Mouse (Mus musculus): ENCODE data around the gene Unc5b.

Unc5b gene

DNA sequence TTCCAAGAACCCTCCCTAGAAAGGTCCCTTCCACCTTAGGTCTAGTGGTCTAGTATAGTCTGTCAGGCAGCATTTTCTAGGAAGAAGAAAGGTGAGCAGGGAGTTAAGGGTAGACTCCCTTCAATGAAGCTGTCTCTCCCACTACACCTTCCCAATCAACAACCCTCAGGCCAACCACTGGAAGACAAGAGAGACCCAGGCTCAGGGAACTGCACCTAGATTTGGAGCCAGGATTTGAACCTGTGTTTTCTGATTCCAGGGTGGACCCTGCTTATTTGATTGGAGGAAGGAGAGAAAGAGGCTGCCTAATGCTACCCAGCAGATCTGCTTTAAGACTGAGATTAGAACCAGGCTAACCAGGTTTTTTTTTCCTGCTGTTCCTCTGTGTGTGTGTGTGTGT is 10.1 kb downstream of the Unc5b start:
- DNase-seq (ENCODE audit: low read depth, low spot score): no peak

DNA sequence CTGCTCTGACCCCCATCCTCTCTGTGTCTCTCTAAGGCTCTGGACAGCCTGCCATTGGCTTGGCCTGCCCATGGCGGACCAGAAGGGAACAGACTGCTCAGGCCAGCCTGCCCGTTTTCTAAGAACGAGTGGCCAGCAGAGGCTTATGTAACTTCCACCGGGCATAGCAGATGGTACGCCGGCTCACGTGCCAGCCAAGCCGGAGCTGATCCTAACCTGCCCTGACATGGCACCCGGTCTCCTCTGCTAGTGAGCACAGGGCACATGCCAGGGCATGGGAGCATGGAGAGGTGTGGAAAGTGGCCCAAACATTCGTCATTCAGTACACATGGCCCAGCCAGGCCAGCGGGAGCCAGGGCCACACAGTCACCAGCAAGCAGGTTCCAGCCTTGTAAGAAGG is 10.8 kb downstream of the Unc5b start:
- no peak for DNase-seq (ENCODE audit: low read depth, low spot score)

DNA sequence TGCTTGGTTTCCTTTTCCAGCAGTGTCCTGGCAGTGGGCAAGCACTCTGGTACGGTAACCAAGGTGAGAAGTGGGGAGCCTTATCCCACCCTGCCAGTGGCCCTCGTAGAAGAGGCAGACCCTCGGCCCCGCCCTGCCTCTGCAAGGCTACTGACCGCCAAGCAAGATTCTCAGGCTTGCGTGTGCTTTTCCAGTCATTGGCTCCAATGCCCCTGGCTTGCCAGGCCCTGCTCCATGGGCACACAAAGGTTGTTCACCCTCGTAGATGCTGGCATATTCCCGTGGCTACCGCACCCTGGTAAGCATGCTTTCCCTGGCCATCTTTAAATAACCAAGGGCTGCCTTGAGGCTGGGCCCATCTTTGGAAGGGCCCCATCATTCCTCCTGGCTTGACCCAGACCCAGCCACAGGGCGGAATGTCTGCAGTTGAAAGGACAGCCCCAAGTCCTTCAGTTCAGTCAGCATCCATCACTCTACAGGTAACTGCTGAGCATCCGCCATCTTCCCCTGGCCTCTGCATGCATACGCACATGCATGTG is 11.7 kb downstream of the Unc5b start:
- DNase-seq (ENCODE audit: low read depth, low spot score): no peak

DNA sequence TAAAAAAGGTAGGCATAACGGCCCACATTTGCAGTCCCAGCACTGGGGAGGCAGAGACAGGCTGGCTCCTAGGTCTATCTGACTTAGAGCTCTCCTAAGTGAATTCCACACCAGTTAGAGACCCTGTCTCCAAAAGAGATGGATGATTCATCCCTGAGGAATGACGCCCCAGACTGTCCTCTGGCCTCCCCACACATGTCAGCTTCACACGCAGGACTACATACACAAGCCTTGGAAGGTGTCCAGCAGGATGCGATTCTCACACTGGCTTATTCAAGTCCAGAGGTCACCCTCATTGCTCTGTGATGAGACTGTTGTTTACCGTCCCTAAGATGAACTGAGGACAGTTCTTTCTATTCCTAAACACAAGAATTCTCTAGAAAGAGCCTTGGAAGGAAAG is 12.2 kb downstream of the Unc5b start:
- no peak for DNase-seq (ENCODE audit: low read depth, low spot score)

DNA sequence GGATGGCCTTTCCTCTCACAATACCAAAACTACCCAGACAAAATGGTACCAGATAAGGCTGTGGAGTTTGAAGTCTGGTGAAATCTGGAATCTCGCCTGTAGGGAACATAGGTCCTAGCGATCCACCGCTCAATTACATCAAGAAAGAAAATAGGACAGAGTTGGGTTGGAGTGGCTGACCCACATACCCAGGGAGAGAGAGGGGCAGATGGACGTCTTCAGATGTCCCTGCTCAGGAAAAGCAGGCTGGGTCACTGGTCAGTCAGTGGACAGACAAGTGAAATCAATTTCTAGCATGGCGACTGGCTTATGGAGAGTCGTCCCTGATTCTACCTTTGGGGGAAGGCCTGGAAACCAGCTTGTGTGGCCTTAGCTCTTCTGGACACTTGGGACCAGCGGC is 12.7 kb downstream of the Unc5b start:
- DNase-seq (ENCODE audit: low read depth, low spot score): no peak

DNA sequence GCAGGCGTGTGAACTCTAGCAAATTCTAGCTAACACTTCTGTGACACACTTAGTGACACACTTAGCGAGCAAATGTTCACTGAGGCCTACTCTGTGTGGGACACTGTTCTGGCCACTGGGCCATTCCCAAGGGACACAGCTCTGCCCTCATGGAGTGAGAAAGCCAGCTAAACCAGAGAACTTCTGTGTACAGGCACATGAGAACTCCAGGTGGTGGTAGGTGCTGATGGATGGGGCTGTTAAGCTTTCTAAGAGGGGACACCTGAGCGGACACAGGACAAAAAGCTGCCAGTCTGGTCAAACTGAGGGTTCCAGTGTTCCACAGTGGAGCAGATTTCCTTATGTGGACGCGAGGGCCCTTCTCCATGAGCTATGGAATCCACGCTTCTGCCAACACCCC is 13.5 kb downstream of the Unc5b start:
- DNase-seq (ENCODE audit: low read depth, low spot score): no peak

DNA sequence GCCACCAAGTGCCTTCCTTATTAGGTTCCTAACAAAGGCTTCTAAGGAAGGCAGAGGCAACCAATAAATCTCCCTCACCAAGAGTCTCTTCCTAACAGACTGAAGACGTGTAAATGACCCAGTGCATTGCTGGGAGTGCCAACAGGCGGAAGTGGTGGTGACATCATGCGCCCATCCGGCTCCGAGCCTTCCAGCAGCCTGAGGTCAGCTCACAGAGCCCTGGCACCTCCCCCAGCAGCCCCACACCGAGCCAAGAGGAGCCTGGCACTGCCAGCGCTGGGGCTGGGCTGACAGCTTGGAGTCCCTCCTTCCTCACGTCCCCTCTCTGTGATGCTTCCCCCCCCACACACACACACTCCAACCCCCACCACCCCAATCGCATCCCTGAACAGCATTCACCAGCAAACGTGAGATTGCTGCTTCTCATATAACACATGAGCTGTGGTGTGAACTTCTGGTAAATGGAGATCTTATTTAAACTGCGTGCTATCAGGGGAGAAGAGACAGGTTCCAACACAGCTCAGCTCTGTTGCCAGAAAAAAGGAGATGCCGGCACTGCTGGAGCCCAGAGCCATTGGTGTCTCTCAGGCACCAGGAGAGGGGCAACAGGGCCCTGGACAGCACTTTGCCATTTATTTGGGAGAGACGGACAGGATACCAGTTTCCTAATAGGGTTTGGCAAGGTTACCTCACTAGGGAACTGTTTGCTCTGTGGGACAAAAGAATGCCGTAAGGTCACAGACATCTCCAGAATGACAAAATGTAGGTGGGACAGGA is 14.3 kb downstream of the Unc5b start:
- peak; percentile 77 for DNase-seq (ENCODE audit: low read depth, low spot score)

DNA sequence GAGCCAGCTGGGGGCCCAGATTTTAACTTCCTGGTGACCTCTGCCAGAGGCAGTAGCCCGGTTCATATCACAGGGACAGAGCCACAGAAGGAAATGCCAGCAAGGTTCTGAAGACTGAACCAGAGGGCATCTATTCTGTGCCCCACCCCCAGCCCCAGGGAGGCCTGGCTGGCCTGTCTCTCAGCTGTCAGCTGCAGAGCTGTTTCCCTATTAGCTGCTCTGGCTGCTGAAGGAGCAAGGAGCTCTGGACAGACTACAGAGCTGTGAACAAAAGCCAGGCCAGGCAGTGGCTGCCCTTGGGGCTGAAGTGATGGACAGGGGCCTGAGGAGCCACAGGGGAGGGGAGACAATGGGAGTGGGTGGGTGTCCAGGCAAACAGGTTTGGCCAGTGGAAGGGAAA is 15.5 kb downstream of the Unc5b start:
- DNase-seq (ENCODE audit: low read depth, low spot score): no peak

DNA sequence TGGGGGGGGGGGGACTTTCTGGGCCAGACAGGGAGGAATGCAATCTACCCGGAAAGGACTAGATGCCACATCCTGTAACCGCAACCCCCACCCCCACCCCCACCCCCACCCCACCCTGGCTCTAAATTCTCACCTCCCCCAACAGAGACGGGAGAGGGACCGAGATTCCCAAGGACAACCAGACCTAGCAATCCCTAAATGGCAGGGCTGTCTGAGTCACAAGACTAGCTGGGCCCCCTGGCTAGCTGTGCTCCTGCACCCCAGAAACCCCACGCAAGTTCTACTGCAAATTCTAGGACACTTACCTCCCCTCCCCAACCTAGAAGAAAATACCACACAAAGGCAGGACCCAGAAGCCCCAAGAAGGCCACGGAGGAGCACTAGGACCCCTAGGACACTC is 16.3 kb downstream of the Unc5b start:
- no peak for DNase-seq (ENCODE audit: low read depth, low spot score)

DNA sequence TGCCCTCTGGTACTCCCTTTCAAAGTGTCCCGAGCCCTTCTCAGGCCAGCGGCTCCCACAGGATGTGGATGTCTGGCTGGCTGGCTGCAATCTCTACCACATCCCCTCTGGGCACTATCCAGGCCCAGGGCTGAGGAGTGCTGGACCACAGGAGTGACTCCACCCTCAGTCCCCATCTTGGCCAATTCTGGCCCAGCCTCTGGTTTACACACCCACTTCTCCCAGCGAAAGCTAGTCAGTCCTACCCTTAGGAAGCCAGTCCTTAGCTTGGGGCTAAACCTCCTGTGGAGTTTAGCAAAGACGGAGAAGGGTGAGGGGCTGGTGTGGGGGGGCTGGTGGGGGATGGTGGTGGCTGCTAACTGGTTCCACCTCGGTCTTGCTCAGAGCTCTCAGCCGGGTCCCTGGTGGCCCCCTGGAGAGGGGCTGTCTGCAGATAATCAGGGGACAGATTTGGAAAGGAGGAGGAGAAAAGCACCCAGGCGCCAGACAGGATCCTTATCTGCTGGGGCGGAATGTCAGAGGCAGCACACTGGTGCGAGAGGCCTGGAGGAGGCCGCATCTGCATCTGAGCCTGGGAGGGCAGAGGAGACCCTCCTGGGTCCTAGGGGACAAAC is 16.8 kb downstream of the Unc5b start:
- no peak for DNase-seq (ENCODE audit: low read depth, low spot score)

DNA sequence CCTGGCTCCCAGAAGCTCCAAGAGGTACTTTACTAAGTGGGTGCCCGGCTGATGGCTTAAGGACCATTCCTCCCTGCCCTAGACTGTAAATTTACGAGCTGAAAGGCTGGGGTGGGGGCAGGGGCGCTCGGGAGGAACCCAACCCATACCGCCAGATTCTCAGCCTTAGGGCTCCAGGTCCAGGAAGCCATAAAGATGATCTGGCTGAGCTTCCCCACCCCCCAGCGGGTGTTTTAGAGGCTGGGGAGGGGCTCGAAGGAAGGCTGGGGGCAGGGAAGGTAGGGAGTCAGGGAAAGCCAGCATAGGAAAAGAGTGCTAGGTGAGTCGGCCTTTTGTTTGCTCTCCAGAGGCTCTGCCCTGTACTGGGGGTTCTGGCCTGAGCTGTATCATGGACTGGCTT is 17.8 kb downstream of the Unc5b start:
- DNase-seq (ENCODE audit: low read depth, low spot score): no peak

DNA sequence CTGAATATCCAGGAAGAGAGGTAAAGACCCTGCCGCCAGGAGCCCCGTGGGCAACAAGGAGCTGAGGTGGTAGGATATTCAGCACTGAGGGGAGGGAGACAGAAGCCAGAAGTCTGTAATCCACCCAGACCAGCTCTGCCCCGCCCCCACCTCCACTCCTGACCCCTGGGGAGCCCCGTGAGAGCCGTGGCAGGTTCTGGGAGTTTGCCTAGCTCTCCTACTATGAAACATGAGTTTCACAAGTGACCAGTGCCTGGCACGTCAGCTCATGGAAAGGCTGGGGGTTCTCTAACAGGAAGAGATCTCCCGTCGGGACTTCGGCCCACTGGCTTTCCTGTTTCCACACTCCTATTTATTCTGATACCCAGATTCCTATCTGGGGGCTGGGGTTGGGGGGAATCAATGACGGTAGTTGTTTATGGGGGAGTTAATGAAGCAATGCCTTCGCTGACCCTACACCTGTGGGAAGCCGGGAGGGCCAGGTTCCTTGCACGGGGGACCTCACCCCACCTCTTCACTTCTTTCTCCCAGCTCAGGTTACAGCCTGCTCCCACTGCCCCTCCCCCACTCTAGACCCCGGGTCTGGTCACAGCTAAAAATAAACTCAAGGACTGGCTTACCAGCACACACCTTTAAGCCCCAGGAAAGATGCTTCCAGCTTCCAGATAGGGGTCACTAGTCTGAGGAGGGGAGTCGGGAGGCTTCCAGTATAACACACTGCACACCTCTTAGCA is 19.4 kb downstream of the Unc5b start:
- DNase-seq (ENCODE audit: low read depth, low spot score): no peak

DNA sequence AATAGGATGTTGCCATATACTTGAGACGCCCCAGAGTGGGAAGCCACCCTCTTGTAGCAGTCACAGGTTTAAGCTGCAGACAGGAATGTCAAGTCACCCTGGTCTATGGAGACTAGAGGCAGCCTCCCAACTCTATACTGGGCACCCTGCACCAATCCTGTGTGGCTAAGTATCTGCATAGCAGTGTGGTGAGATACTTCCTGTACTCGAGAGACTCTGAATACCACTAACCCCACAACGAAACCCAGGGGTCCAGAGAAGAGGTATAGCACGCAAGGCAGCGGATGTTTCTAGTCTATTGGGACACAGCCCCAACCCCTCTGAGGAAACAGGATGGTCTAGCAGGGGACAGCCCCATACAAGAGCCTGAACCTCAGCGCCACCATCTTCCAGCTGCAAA is 22.9 kb downstream of the Unc5b start:
- no peak for DNase-seq (ENCODE audit: low read depth, low spot score)

DNA sequence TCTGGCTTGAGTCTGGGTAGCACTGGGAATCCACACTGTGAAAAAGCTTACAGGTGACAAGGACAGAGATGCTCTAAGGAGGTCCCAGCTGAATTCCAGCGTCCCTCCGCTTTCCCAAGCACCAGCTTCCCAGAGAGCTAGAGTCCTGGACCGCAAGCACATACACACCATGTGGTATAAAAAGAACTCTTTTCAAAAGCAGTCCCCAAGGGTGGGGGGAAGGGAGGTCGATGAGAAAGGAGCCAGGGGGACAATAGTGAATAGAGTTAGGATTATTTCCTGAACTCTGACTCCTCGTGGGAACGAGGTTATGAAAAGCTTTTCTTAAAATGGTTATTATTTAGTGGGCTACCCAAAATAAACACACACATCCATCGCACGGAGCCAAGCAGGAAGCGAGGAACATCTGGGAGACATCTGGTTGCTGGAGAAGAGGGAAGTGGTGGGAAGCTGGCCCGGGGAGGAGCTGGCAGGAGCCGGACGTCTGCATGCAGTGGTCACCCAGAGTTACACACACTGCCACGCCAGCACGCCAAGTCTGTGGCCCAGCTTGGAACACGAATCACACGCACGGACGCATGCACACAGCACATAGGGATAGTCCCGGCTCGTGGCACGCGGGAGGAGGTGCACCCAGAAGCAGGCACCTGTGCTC is 23.7 kb downstream of the Unc5b start:
- DNase-seq (ENCODE audit: low read depth, low spot score): no peak

DNA sequence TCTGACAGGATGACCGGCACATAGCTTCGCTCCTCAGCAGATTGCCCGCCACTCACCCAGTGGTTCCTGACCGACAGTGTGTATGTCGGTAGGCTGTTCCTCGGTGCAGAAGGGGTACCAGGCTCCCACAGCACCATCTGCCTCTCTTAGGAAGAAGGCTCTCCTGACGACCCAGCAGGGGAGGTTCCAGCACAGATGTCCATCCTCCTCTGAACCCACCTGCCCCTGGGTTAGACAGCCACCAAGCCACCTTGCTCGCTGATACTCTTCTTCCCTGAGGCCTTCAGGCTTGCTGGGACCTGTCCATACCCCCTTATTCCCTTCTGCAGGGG is 25.2 kb downstream of the Unc5b start:
- no peak for DNase-seq (ENCODE audit: low read depth, low spot score)

DNA sequence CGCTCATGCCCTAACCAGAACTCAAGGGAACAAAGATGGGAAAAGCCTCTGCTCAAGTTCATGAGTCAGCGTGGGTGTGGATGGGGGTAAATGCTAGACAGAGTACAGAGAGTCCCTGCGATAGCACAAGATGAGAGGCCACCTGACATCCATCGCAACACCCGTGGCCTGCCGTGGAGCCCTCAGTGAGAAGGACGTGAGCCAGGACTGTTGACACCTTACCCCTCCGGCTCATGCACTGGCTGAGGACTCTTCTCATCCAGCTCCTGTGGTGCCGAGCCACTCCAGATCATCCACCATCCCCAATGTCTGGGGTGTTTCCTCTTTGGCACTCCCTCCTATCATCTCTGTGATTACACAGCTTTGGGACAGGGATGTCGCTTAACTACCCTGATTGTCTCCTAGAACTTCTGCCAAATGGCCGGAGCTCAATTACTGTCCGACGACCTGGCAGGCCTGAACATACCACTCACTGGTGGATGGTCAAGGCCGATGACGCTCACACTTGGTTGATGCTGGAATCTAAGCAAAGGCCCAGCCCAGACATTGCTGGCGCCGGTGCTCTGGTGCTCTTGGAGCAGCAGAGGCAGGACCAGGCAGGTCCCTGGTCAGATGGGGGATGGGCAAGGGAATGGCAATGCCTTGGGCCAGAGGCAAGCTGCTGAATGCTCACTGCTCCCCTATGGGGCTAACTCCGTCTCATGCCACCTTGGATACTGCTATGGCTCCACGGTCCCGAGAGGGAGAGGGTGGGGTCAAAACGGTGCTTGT is 25.8 kb downstream of the Unc5b start:
- DNase-seq (ENCODE audit: low read depth, low spot score): no peak

DNA sequence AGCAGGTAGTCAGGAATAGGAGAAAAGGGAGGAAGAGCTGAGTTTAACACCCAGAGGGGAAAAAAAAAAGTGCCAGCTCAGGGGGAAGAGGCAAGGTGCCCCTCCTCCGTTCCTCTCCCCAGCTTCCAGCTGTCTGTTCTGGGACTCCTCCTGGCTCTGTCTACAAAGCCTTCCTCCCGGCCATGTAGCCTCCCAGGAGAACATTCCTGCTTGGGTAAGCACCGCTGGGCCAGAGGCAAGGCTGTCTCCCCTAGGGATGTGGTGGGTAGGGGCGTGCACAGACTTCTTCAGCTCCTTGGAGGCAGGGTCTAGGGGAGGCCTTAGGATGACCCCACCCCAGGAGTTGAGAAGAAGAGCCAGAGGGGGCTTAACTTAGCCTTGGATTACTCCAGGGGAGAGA is 26.5 kb downstream of the Unc5b start:
- no peak for DNase-seq (ENCODE audit: low read depth, low spot score)

DNA sequence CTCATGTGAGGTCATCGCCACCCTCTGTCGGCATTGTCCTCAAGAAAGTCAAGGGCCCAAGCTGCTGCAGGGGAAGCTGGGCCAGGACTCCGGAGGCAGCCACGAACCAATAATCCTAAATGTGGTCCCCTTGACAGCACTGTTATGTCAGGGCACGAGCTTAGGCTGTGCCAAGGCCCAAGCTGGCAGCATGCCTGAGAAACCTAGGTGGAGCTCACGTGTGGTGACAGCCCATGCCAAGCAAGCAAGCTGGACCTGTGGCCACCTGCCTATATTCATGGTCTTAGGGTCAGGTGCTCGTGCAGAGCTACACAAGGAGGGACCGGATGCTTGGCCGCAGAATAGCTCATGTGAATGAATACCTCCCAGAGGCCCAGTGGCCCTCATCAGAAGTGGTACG is 27.4 kb downstream of the Unc5b start:
- DNase-seq (ENCODE audit: low read depth, low spot score): no peak

DNA sequence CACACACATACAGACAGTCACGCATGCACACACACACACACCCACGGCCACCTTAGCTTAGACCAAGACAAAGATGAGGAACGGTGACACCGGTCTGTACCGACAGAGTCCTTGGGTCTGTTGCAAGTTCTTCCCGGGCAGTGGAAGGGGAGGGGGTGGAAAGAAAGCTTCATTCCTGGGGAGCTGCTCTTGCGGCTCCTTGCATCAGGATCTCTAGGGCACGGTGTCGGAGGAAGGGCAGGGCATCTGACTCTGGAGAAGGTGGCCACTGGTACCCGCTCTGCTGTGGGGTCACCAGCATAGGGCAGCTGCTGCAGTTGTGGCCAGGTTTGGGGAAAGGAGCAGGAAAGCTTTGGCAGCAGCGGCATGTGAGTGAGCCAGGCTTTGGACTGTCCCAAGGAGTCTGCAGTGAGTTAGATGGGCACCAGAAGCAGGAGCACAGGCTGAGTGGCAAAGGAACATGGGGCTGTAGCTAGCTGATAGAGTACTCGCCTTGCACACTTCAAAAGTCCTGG is 29.4 kb downstream of the Unc5b start:
- no peak for DNase-seq (ENCODE audit: low read depth, low spot score)

DNA sequence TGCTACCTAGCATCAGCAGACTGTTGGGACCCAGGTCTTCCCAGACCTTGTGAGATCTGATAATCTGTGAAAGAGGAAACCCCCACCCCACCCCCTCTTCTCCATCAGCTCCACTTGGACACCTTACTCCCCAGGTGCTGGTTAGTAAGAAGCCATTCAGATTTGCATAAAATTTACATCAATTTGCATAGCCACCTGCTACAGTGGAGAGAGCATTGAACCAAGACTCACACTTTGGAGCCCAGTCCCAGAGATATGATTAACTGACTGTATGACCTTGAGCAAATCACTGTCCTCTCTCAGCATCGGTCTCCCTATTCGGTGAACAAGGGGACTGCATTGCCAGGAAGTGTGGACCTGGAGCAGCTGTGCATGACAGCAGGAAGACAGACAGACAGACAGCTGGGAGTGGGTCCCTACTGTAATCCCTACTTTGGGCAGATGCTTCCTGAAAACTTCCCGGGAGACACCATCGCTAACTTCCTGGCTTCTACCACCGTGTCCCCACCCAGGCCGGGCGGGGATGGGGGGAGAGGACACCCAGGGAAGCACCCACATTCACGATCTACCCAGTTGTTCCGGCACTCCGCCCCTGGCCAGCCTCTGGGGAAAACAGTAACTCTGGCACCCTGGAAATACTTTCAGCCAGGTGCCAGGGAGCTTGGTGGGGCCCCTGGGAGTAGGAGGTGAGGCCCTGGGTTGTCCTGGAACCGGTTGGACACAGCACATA is 30.0 kb downstream of the Unc5b start:
- DNase-seq (ENCODE audit: low read depth, low spot score): no peak
